20 mouse cellular contexts compared by ENCODE assay signal in genomic region chr5:140081084-140081483, GRCm38 (mm10).
A peak's percentile ranks its signal among the peaks of the same experiment; 100 is the strongest.
DNase-seq lines count a peak whose midpoint lies in the region; ATAC-seq and TF ChIP-seq lines count a peak whose summit lies in the region.
"Had no signal": no experiment of that assay in that cellular context is flagged by ENCODE, and none has a peak within 500 bp of the region (broad histone marks: within the 10 kb centered on the region; RNA-seq: fewer than 3 reads in every experiment).

No protein-coding gene starts in this region.

- no peak for TF ChIP-seq CTCF in stomach, postnatal 0 days (IDR thresholded peaks at IDR 0.05; ENCODE audit: low read depth)

- DNase-seq in neural tube, embryonic 10.5 days (ENCODE audit: extremely low spot score, low spot score): no peak
- DNase-seq in stomach, postnatal 0 days (ENCODE audit: low spot score): no peak
- DNase-seq in embryo, embryonic 10 days (ENCODE audit: low spot score): no peak
- DNase-seq in embryo, embryonic 11 days: no peak
- DNase-seq: adrenal gland, postnatal 36 days; cerebellum, adult 11 months; cerebellum, adult 8-10 months; cerebellum, postnatal 14 days; gastrocnemius, postnatal 10 days; heart, adult 18-20 months; heart, postnatal 14 days had no signal

- H3K27me3 ChIP-seq in hindbrain, embryonic 13.5 days: no peaks in the 10 kb centered on the region
- no peaks in the 10 kb centered on the region for H3K27me3 ChIP-seq in hindbrain, embryonic 16.5 days (replicated peaks; ENCODE audit: control insufficient read depth, insufficient read depth, low read length)
- no peaks in the 10 kb centered on the region for H3K27me3 ChIP-seq in neural tube, embryonic 13.5 days
- H3K27me3 ChIP-seq in midbrain, embryonic 16.5 days (ENCODE audit: control insufficient read depth, insufficient read depth, low read depth, low read length): no peaks in the 10 kb centered on the region
- H3K27me3 ChIP-seq in stomach, postnatal 0 days (ENCODE audit: control insufficient read depth, insufficient read depth, low read length): no peaks in the 10 kb centered on the region
- H3K27me3 ChIP-seq: embryonic facial prominence, embryonic 13.5 days; forebrain, embryonic 12.5 days; heart, embryonic 15.5 days had no signal

- no peaks in the 10 kb centered on the region for H3K9me3 ChIP-seq in hindbrain, embryonic 13.5 days
- no peaks in the 10 kb centered on the region for H3K9me3 ChIP-seq in hindbrain, embryonic 16.5 days (ENCODE audit: control insufficient read depth, low read length)
- H3K9me3 ChIP-seq in neural tube, embryonic 13.5 days: no peaks in the 10 kb centered on the region
- H3K9me3 ChIP-seq in midbrain, embryonic 16.5 days (replicated peaks; ENCODE audit: control insufficient read depth, low read length, poor library complexity, severe bottlenecking): no peaks in the 10 kb centered on the region
- H3K9me3 ChIP-seq in stomach, postnatal 0 days (ENCODE audit: control insufficient read depth, low read length): no peaks in the 10 kb centered on the region
- H3K9me3 ChIP-seq: embryonic facial prominence, embryonic 13.5 days; forebrain, embryonic 12.5 days; heart, embryonic 15.5 days had no signal

- H3K4me2 ChIP-seq in hindbrain, embryonic 13.5 days: no peak overlapping the region
- H3K4me2 ChIP-seq in hindbrain, embryonic 16.5 days (ENCODE audit: low read length): no peak overlapping the region
- H3K4me2 ChIP-seq in neural tube, embryonic 13.5 days: no peak overlapping the region
- H3K4me2 ChIP-seq in midbrain, embryonic 16.5 days (ENCODE audit: low read length): no peak overlapping the region
- H3K4me2 ChIP-seq in stomach, postnatal 0 days (replicated peaks; ENCODE audit: low read depth): no peak overlapping the region
- H3K4me2 ChIP-seq: embryonic facial prominence, embryonic 13.5 days; forebrain, embryonic 12.5 days; heart, embryonic 11.5 days; heart, embryonic 15.5 days had no signal

- H3K36me3 ChIP-seq in hindbrain, embryonic 13.5 days: no peaks in the 10 kb centered on the region
- H3K36me3 ChIP-seq in hindbrain, embryonic 16.5 days (ENCODE audit: control insufficient read depth, insufficient read depth, low read length): no peaks in the 10 kb centered on the region
- no peaks in the 10 kb centered on the region for H3K36me3 ChIP-seq in neural tube, embryonic 13.5 days
- H3K36me3 ChIP-seq in midbrain, embryonic 16.5 days (ENCODE audit: control insufficient read depth, insufficient read depth, low read length): no peaks in the 10 kb centered on the region
- H3K36me3 ChIP-seq in stomach, postnatal 0 days (ENCODE audit: control insufficient read depth, insufficient read depth, low read length): no peaks in the 10 kb centered on the region
- H3K36me3 ChIP-seq: heart, embryonic 15.5 days had no signal

- H3K4me1 ChIP-seq in hindbrain, embryonic 13.5 days (replicated peaks): peaks cover 31% of the 10 kb centered on the region
- H3K4me1 ChIP-seq in hindbrain, embryonic 16.5 days (ENCODE audit: control insufficient read depth, insufficient read depth, low read depth, low read length): no peaks in the 10 kb centered on the region
- peaks cover 29% of the 10 kb centered on the region for H3K4me1 ChIP-seq in neural tube, embryonic 13.5 days (replicated peaks)
- H3K4me1 ChIP-seq in midbrain, embryonic 16.5 days (ENCODE audit: control insufficient read depth, insufficient read depth, low read length): peaks cover 12% of the 10 kb centered on the region
- no peaks in the 10 kb centered on the region for H3K4me1 ChIP-seq in stomach, postnatal 0 days (replicated peaks; ENCODE audit: control insufficient read depth, insufficient read depth)
- H3K4me1 ChIP-seq: heart, embryonic 15.5 days had no signal

- H3K27ac ChIP-seq in hindbrain, embryonic 13.5 days: peak overlapping the region; percentile 84
- no peak overlapping the region for H3K27ac ChIP-seq in hindbrain, embryonic 16.5 days (ENCODE audit: low read depth, low read length)
- H3K27ac ChIP-seq in neural tube, embryonic 13.5 days (replicated peaks): peak overlapping the region; percentile 90
- H3K27ac ChIP-seq in midbrain, embryonic 16.5 days (ENCODE audit: low read length): peak overlapping the region; percentile 41; the same call in 1 of the 2 replicates
- H3K27ac ChIP-seq in stomach, postnatal 0 days (replicated peaks): peak overlapping the region; percentile 49; the same call in 1 of the 2 replicates
- H3K27ac ChIP-seq: embryonic facial prominence, embryonic 13.5 days; forebrain, embryonic 12.5 days; heart, embryonic 15.5 days had no signal

- no peak overlapping the region for H3K9ac ChIP-seq in hindbrain, embryonic 13.5 days
- no peak overlapping the region for H3K9ac ChIP-seq in hindbrain, embryonic 16.5 days (ENCODE audit: low read depth, low read length)
- peak overlapping the region; percentile 8; the same call in 1 of the 2 replicates for H3K9ac ChIP-seq in neural tube, embryonic 13.5 days
- H3K9ac ChIP-seq in midbrain, embryonic 16.5 days (ENCODE audit: low read depth, low read length): no peak overlapping the region
- no peak overlapping the region for H3K9ac ChIP-seq in stomach, postnatal 0 days (ENCODE audit: low read length)
- H3K9ac ChIP-seq: embryonic facial prominence, embryonic 13.5 days; forebrain, embryonic 12.5 days; heart, embryonic 15.5 days had no signal

- WGBS in hindbrain, embryonic 13.5 days: 44% methylated on average over 10 of the region's 10 CpGs
- WGBS in hindbrain, embryonic 16.5 days: 46% methylated on average over 10 of the region's 10 CpGs
- 37% methylated on average over 10 of the region's 10 CpGs for WGBS in neural tube, embryonic 13.5 days
- whole genome bisulfite sequencing in midbrain, embryonic 16.5 days: 65% methylated on average over 10 of the region's 10 CpGs
- 77% methylated on average over 10 of the region's 10 CpGs for WGBS in stomach, postnatal 0 days

- no peak for TF ChIP-seq EP300 in stomach, postnatal 0 days (optimal IDR thresholded peaks at IDR 0.05)

- ATAC-seq in hindbrain, embryonic 13.5 days (ENCODE audit: low FRiP score): no peak
- ATAC-seq in hindbrain, embryonic 16.5 days: no peak
- no peak for ATAC-seq in neural tube, embryonic 13.5 days (ENCODE audit: low read depth)
- no peak for ATAC-seq in midbrain, embryonic 16.5 days
- ATAC-seq in stomach, postnatal 0 days (ENCODE audit: low FRiP score, low TSS enrichment): no peak
- ATAC-seq: forebrain, embryonic 16.5 days had no signal

- no peak overlapping the region for H3K4me3 ChIP-seq in hindbrain, embryonic 13.5 days
- H3K4me3 ChIP-seq in hindbrain, embryonic 16.5 days (ENCODE audit: low read length): no peak overlapping the region
- H3K4me3 ChIP-seq in neural tube, embryonic 13.5 days: no peak overlapping the region
- H3K4me3 ChIP-seq in midbrain, embryonic 16.5 days (ENCODE audit: low read depth, low read length): no peak overlapping the region
- H3K4me3 ChIP-seq in stomach, postnatal 0 days (ENCODE audit: low read depth, low read length): no peak overlapping the region
- H3K4me3 ChIP-seq: embryonic facial prominence, embryonic 13.5 days; forebrain, embryonic 12.5 days; heart, embryonic 15.5 days had no signal
